Mouse (Mus musculus) hindbrain, embryonic 13.5 days (tissue): ENCODE measurements around the gene Gtpbp6. TPM values are rescaled to one million over a fixed set of nuclear protein-coding genes. Genes with fewer than 3 reads are reported as not detected.
"Not testable (repeated sequence)": the region's sequence is repeated elsewhere in the genome, so short reads cannot be mapped to it uniquely, and the experiment has no call there.

Source experiments
- ATAC-seq: fragments of 200-750 bp; cut with Nextera tagmentation; 2 replicates; pipeline ENCODE4 v1.8.0; 2017; ENCODE audit warnings: moderate TSS enrichment; ENCODE audit not compliant: low FRiP score
- H3K27ac ChIP-seq: fragments of 300-500 bp; sonication (generic); 2 replicates; pipeline ENCODE4 v1.5.1; 2015; ENCODE audit warnings: inconsistent platforms, mild to moderate bottlenecking, moderate library complexity
- H3K27me3 ChIP-seq: fragments of 300-500 bp; sonication (generic); 2 replicates; pipeline ENCODE4 v1.6.1; 2015; ENCODE audit warnings: mild to moderate bottlenecking, inconsistent platforms
- H3K36me3 ChIP-seq: fragments of 300-500 bp; sonication (generic); 2 replicates; pipeline ENCODE4 v1.6.1; 2015; ENCODE audit warnings: mild to moderate bottlenecking, inconsistent platforms
- H3K4me1 ChIP-seq: fragments of 300-500 bp; sonication (generic); replicated peaks from 2 replicates; pipeline ENCODE4 v1.6.1; 2015; ENCODE audit warnings: inconsistent platforms
- H3K4me2 ChIP-seq: fragments of 300-500 bp; sonication (generic); 2 replicates; pipeline ENCODE4 v1.6.1; 2015; ENCODE audit warnings: inconsistent platforms, mild to moderate bottlenecking, moderate library complexity
- H3K4me3 ChIP-seq: fragments of 300-500 bp; sonication (generic); 2 replicates; pipeline ENCODE4 v1.5.1; 2015; ENCODE audit warnings: mild to moderate bottlenecking, inconsistent platforms
- H3K9ac ChIP-seq: fragments of 300-500 bp; sonication (generic); 2 replicates; pipeline ENCODE4 v1.6.1; 2015; ENCODE audit warnings: mild to moderate bottlenecking, inconsistent platforms
- H3K9me3 ChIP-seq: fragments of 300-500 bp; sonication (generic); 2 replicates; pipeline ENCODE4 v1.6.1; 2016; ENCODE audit warnings: inconsistent platforms
- WGBS: fragments of 180-500 bp; shearing (Covaris S2); methylation state at CpG from one replicate; pipeline ENCODE4 v1.1.7; 2015; 5-methylcytosine and 5-hydroxymethylcytosine counted together
- polyA plus RNA-seq: library from polyadenylated mRNA; unstranded; fragments of >200 nt; fragmentation: Nextera tagmentation; extraction: Ambion mirVana; gene quantifications from 2 replicates; pipeline ENCODE4 v1.2.1, GENCODE M21; 2015

Gtpbp6 gene
- polyA plus RNA-seq: 53.2 and 55.5 TPM in 2 replicates

- no peaks in the 10 kb centered on the region for H3K27me3 ChIP-seq
- peak; percentile 80 for ATAC-seq
- H3K27ac ChIP-seq: peak within 1 kb of the TSS; percentile 97
- peak within 1 kb of the TSS; percentile 84 for H3K9ac ChIP-seq
- peaks cover 23% of the 10 kb centered on the region for H3K4me1 ChIP-seq
- H3K4me2 ChIP-seq: peak within 1 kb of the TSS; percentile 71
- peaks cover 48% of the 10 kb centered on the region for H3K36me3 ChIP-seq
- peak within 1 kb of the TSS; percentile 74 for H3K4me3 ChIP-seq
- under 1% methylated on average over 66 of the region's 71 CpGs for WGBS
- no peaks in the 10 kb centered on the region for H3K9me3 ChIP-seq
Measured at GRCm38 (mm10) chr5:110107581-110108304, at the start of gene Gtpbp6. Gene Gtpbp6, minus strand, starts transcription at chr5:110108197.

- no peak overlapping the region for H3K4me3 ChIP-seq
- WGBS: 96% methylated on average over 5 of the region's 5 CpGs
- H3K4me1 ChIP-seq: no peaks in the 10 kb centered on the region
- no peaks in the 10 kb centered on the region for H3K27me3 ChIP-seq
- no peak overlapping the region for H3K4me2 ChIP-seq
- H3K9me3 ChIP-seq: no peaks in the 10 kb centered on the region
- ATAC-seq: no peak
- H3K27ac ChIP-seq: no peak overlapping the region
- no peak overlapping the region for H3K9ac ChIP-seq
- peaks cover 83% of the 10 kb centered on the region for H3K36me3 ChIP-seq
Measured at GRCm38 (mm10) chr5:110143007-110143406, 35.0 kb upstream of the Gtpbp6 start.

- no peak overlapping the region for H3K4me2 ChIP-seq
- no peaks in the 10 kb centered on the region for H3K27me3 ChIP-seq
- 99% methylated on average over 2 of the region's 2 CpGs for WGBS
- peaks cover 76% of the 10 kb centered on the region for H3K36me3 ChIP-seq
- no peak overlapping the region for H3K27ac ChIP-seq
- no peaks in the 10 kb centered on the region for H3K9me3 ChIP-seq
- H3K4me3 ChIP-seq: no peak overlapping the region
- ATAC-seq: no peak
- H3K4me1 ChIP-seq: no peaks in the 10 kb centered on the region
- no peak overlapping the region for H3K9ac ChIP-seq
Measured at GRCm38 (mm10) chr5:110142309-110142708, 34.3 kb upstream of the Gtpbp6 start.

GRCm38 (mm10) chr5:110140424-110140823, 32.4 kb upstream of the Gtpbp6 start:
- no peaks in the 10 kb centered on the region for H3K9me3 ChIP-seq
- H3K4me2 ChIP-seq: no peak overlapping the region
- no peak overlapping the region for H3K27ac ChIP-seq
- peaks cover 11% of the 10 kb centered on the region; the same call in 1 of the 2 replicates for H3K4me1 ChIP-seq
- 96% methylated on average over 7 of the region's 7 CpGs for WGBS
- H3K9ac ChIP-seq: no peak overlapping the region
- H3K27me3 ChIP-seq: no peaks in the 10 kb centered on the region
- H3K4me3 ChIP-seq: no peak overlapping the region
- ATAC-seq: no peak
- peaks cover 59% of the 10 kb centered on the region for H3K36me3 ChIP-seq

GRCm38 (mm10) chr5:110139325-110139724, 31.3 kb upstream of the Gtpbp6 start:
- no peak overlapping the region for H3K9ac ChIP-seq
- no peak overlapping the region for H3K27ac ChIP-seq
- H3K9me3 ChIP-seq: no peaks in the 10 kb centered on the region
- no peak overlapping the region for H3K4me3 ChIP-seq
- ATAC-seq: no peak
- H3K4me2 ChIP-seq: no peak overlapping the region
- H3K36me3 ChIP-seq: peaks cover 48% of the 10 kb centered on the region
- peaks cover 13% of the 10 kb centered on the region; the same call in 1 of the 2 replicates for H3K4me1 ChIP-seq
- 96% methylated on average over 3 of the region's 3 CpGs for WGBS
- H3K27me3 ChIP-seq: no peaks in the 10 kb centered on the region

- no peak overlapping the region for H3K4me3 ChIP-seq
- H3K27me3 ChIP-seq: no peaks in the 10 kb centered on the region
Measured at GRCm38 (mm10) chr5:110137816-110138215, 29.8 kb upstream of the Gtpbp6 start.

GRCm38 (mm10) chr5:110136087-110136464, 28.1 kb upstream of the Gtpbp6 start:
- Histone ChIP-seq H3K27me3 (no peaks in the 10 kb centered on the region), H3K9ac (peak overlapping the region; percentile 86), H3K4me2 (peak overlapping the region; percentile 70), H3K9me3 (no peaks in the 10 kb centered on the region), H3K36me3 (peaks cover 25% of the 10 kb centered on the region), H3K27ac (peak overlapping the region; percentile 87), H3K4me3 (peak overlapping the region; percentile 88), H3K4me1 (peaks cover 13% of the 10 kb centered on the region; the same call in 1 of the 2 replicates)
- WGBS: 7% methylated on average over 18 of the region's 18 CpGs
- ATAC-seq: peak; percentile 72

More at GRCm38 (mm10) chr5:110137816-110138215, 29.8 kb upstream of the Gtpbp6 start:
- peaks cover 36% of the 10 kb centered on the region for H3K36me3 ChIP-seq
- WGBS: 100% methylated on average over 3 of the region's 3 CpGs
- H3K9ac ChIP-seq: no peak overlapping the region
- H3K9me3 ChIP-seq: no peaks in the 10 kb centered on the region
- H3K4me1 ChIP-seq: peaks cover 13% of the 10 kb centered on the region; the same call in 1 of the 2 replicates
- no peak overlapping the region for H3K4me2 ChIP-seq
- no peak overlapping the region for H3K27ac ChIP-seq
- ATAC-seq: no peak

GRCm38 (mm10) chr5:110135293-110136086, 27.5 kb upstream of the Gtpbp6 start, which contains the start of gene Chfr:
Gene Chfr, plus strand, starts transcription at chr5:110135842.
- Histone ChIP-seq H3K36me3 (peaks cover 26% of the 10 kb centered on the region), H3K27me3 (no peaks in the 10 kb centered on the region), H3K4me1 (peaks cover 13% of the 10 kb centered on the region; the same call in 1 of the 2 replicates), H3K9ac (peak within 1 kb of the TSS; percentile 86), H3K9me3 (peaks cover under 1% of the 10 kb centered on the region; the same call in 1 of the 2 replicates), H3K4me2 (peak within 1 kb of the TSS; percentile 70), H3K27ac (peak within 1 kb of the TSS; percentile 87), H3K4me3 (peak within 1 kb of the TSS; percentile 88)
- WGBS: 4% methylated on average over 45 of the region's 46 CpGs
- peak; percentile 100 for ATAC-seq

GRCm38 (mm10) chr5:110122380-110122779, 14.4 kb upstream of the Gtpbp6 start:
- H3K27me3 ChIP-seq, H3K27ac ChIP-seq, H3K9ac ChIP-seq, ATAC-seq, H3K9me3 ChIP-seq, H3K4me3 ChIP-seq, H3K4me2 ChIP-seq, H3K4me1 ChIP-seq: not testable (repeated sequence)
- H3K36me3 ChIP-seq: peaks cover 81% of the 10 kb centered on the region
- 89% methylated on average over 3 of the region's 3 CpGs for WGBS

GRCm38 (mm10) chr5:110109991-110110441, 2.0 kb upstream of the Gtpbp6 start, which contains the start of gene Zfp605:
Gene Zfp605, plus strand, starts transcription at chr5:110110092.
- peak within 1 kb of the TSS; percentile 65 for H3K4me3 ChIP-seq
- H3K4me1 ChIP-seq: peaks cover 23% of the 10 kb centered on the region
- H3K36me3 ChIP-seq: peaks cover 45% of the 10 kb centered on the region
- peak within 1 kb of the TSS; percentile 75 for H3K4me2 ChIP-seq
- H3K27me3 ChIP-seq: no peaks in the 10 kb centered on the region
- H3K9me3 ChIP-seq: no peaks in the 10 kb centered on the region
- under 1% methylated on average over 12 of the region's 12 CpGs for WGBS
- peak within 1 kb of the TSS; percentile 85 for H3K9ac ChIP-seq
- ATAC-seq: peak; percentile 76
- H3K27ac ChIP-seq: peak within 1 kb of the TSS; percentile 91

- ATAC-seq: no peak
Measured at GRCm38 (mm10) chr5:110108305-110108628, 270 bp upstream of the Gtpbp6 start.

GRCm38 (mm10) chr5:110106901-110107564, 964 bp downstream of the Gtpbp6 start:
- H3K9me3 ChIP-seq: no peaks in the 10 kb centered on the region
- peaks cover 24% of the 10 kb centered on the region for H3K4me1 ChIP-seq
- H3K27ac ChIP-seq: peak overlapping the region; percentile 97
- ATAC-seq: peak; percentile 19
- no peaks in the 10 kb centered on the region for H3K27me3 ChIP-seq
- H3K4me3 ChIP-seq: peak overlapping the region; percentile 74
- peak overlapping the region; percentile 71 for H3K4me2 ChIP-seq
- WGBS: 16% methylated on average over 41 of the region's 41 CpGs
- peak overlapping the region; percentile 84 for H3K9ac ChIP-seq
- peaks cover 50% of the 10 kb centered on the region for H3K36me3 ChIP-seq

More at GRCm38 (mm10) chr5:110108305-110108628, 270 bp upstream of the Gtpbp6 start:
- Histone ChIP-seq H3K4me1 (peaks cover 23% of the 10 kb centered on the region), H3K4me2 (peak overlapping the region; percentile 71), H3K9ac (no peak overlapping the region), H3K36me3 (peaks cover 48% of the 10 kb centered on the region), H3K27ac (peak overlapping the region; percentile 97), H3K4me3 (peak overlapping the region; percentile 74), H3K27me3 (no peaks in the 10 kb centered on the region), H3K9me3 (no peaks in the 10 kb centered on the region)
- 0% methylated on average over 7 of the region's 7 CpGs for WGBS
